Mouse (Mus musculus): ENCODE measurements around the gene Hsf5. TPM values are rescaled to one million over a fixed set of nuclear protein-coding genes. Genes with fewer than 3 reads are reported as not detected.

Gene Hsf5
- polyA plus RNA-seq (2021): 0.04 TPM

DNA sequence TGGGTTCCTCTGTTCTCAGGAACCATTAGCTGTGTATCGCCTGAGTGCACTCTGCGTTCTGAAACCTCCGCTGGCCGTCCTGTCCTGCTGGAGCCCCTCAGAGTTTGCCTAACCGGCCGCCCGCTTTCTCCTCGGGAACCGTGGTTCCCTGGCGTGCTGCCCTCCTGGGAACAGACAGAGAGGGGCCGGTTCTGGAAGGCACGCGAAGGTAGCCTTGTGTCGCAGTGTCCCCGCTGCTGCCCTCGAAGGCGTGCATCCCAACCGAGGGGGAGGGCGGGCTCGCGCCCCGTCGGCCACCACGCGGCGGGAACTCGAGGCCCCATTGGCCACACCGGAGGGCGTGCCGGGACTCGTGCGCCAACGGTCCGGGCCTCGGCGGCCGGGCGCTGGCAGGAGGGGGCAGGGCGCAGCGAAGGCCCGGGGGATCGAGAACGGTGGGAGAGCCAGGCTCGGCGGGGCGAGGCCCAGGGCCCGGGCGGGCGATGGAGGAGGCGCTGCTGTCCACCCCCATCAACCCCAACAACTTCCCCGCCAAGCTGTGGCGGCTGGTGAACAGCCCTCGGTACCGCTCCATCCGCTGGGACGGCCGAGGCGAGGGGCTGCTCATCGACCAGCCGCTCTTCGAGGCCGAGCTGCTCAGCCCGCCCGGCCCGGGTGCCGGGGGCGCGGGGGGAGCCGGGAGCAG lies at the start of gene Hsf5:
Gene Hsf5, plus strand, starts transcription at position 375 of the 685 bp plus-strand sequence.
- ATAC-seq (no peak), DNase-seq (ENCODE audit: low read depth, low spot score) (no peak)
- no peak for TF ChIP-seq CTCF (IDR thresholded peaks at IDR 0.05)
- ChIA-PET POLR2A (no interaction called here), CTCF (interaction anchor here (1.3 kb wide), 1 partner anchor 16 kb away, joined by 3 read pairs; no protein-coding TSS in a partner anchor)
- in situ Hi-C loops (cut with MboI; ENCODE audit: low pct_unique_long_range_greater_than_20kb): no loop called here
- H3K27me3 ChIP-seq: no peaks in the 10 kb centered on the region

- POLR2A ChIA-PET: no interaction called here
- in situ Hi-C loops (cut with MboI; ENCODE audit: low pct_unique_long_range_greater_than_20kb): no loop called here
- DNase-seq (ENCODE audit: low read depth, low spot score): no peak
- TF ChIP-seq CTCF (IDR thresholded peaks at IDR 0.05): no peak
- ATAC-seq: no peak
- CTCF ChIA-PET: no interaction called here
- no peaks in the 10 kb centered on the region for H3K27me3 ChIP-seq
These were observed 48.6 kb upstream of the Hsf5 start, which contains the start of gene Sept4 for GRCm38 (mm10) chr11:87568255-87568953. Sept4 (plus strand) TSS chr11:87568903.

DNA sequence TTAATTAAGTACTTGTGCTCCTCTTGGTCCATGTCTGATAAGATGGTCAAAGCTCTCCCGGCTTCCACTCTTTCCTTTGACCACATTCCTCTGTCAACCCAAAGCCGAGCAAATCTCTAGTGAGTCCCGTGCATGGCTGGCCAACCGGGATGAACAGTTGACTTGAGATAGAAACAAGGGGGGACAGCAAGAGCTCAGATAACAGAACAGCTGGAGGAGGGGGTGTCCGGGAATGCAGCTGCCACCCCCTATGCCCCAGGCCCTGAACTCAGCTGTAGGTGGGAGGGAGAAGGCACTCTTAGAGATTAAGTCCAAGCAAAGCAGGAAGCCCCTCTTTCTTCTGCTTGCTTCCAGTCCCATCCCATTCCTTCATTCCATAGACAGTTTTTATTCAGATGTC lies 46.2 kb upstream of the Hsf5 start:
- in situ Hi-C loops (cut with MboI; ENCODE audit: low pct_unique_long_range_greater_than_20kb): no loop called here
- ATAC-seq: peak; percentile 7
- H3K27me3 ChIP-seq: no peaks in the 10 kb centered on the region
- no peak for TF ChIP-seq CTCF (IDR thresholded peaks at IDR 0.05)
- POLR2A ChIA-PET: interaction anchor here (1.4 kb wide), 2 partner anchors 8 to 9 kb away, joined by 4 to 6 read pairs; no protein-coding TSS in a partner anchor
- CTCF ChIA-PET: interaction anchor here (1.0 to 2.5 kb wide), 3 partner anchors 9 to 19 kb away, joined by 4 to 10 read pairs (median 7); no protein-coding TSS in a partner anchor
- DNase-seq (ENCODE audit: low read depth, low spot score): no peak

GRCm38 (mm10) chr11:87571361-87571950 lies 45.5 kb upstream of the Hsf5 start:
- CTCF ChIA-PET: interaction anchor here (1.0 to 2.5 kb wide), 3 partner anchors 10 to 18 kb away, joined by 4 to 10 read pairs (median 7); no protein-coding TSS in a partner anchor
- H3K27me3 ChIP-seq: no peaks in the 10 kb centered on the region
- POLR2A ChIA-PET: interaction anchor here (1.4 kb wide), 2 partner anchors 7 to 10 kb away, joined by 4 to 6 read pairs; no protein-coding TSS in a partner anchor
- no peak for TF ChIP-seq CTCF (IDR thresholded peaks at IDR 0.05)
- in situ Hi-C loops (cut with MboI; ENCODE audit: low pct_unique_long_range_greater_than_20kb): no loop called here
- ATAC-seq (no peak), DNase-seq (ENCODE audit: low read depth, low spot score) (no peak)

GRCm38 (mm10) chr11:87573751-87574150 lies 43.2 kb upstream of the Hsf5 start:
- ChIA-PET POLR2A (no interaction called here), CTCF (interaction anchor here (0.9 to 2.3 kb wide), 2 partner anchors 12 to 20 kb away, joined by 3 to 9 read pairs; no protein-coding TSS in a partner anchor)
- in situ Hi-C loops (cut with MboI; ENCODE audit: low pct_unique_long_range_greater_than_20kb): no loop called here
- TF ChIP-seq CTCF (IDR thresholded peaks at IDR 0.05): no peak
- ATAC-seq: no peak
- no peak for DNase-seq (ENCODE audit: low read depth, low spot score)
- no peaks in the 10 kb centered on the region for H3K27me3 ChIP-seq

DNA sequence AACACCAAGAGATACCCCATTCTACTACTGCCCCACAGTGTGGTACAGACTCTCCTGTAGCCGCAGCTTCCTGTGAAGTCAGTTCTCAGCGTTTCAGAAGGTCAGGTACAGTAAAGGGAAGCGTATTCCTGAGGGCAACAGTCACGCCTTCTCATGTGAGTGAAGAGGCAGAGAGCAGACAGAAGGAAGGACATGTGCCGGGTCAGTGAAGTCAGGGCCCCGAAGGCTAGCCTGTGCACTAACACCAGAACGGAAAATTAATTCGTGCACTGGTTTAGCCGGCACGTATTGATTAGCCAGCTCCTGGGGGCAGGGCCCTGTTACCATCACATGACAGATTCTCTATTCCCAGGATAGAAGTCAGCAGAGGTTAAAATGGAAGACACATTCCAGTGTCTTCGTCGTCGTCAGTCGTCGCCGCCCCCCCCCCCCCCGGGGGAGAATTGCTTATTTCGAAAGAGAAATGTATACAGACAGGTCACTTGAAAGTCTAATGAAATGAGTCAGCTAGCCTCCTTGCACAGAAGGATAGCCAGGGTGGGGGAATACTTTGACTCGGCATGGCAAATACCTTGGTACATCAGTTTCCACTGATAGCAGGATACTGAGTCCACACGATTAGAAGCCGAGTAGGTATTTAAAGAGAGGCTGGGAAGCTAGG lies 42.3 kb upstream of the Hsf5 start:
- CTCF ChIA-PET: interaction anchor here (1.2 to 2.3 kb wide), 2 partner anchors 9 to 13 kb away, joined by 4 to 9 read pairs; partner anchors contain the start of gene Gm11492
- ATAC-seq (no peak), DNase-seq (ENCODE audit: low read depth, low spot score) (no peak)
- no peaks in the 10 kb centered on the region for H3K27me3 ChIP-seq
- POLR2A ChIA-PET: no interaction called here
- in situ Hi-C loops (cut with MboI; ENCODE audit: low pct_unique_long_range_greater_than_20kb): no loop called here
- TF ChIP-seq CTCF (IDR thresholded peaks at IDR 0.05): no peak

- peak; percentile 78 for ATAC-seq
- H3K27me3 ChIP-seq: no peaks in the 10 kb centered on the region
- no peak for TF ChIP-seq CTCF (IDR thresholded peaks at IDR 0.05)
- DNase-seq (ENCODE audit: low read depth, low spot score): peak; percentile 84
- ChIA-PET CTCF (interaction anchor here (1.1 to 1.8 kb wide), 6 partner anchors 11 to 148 kb away, joined by 3 to 7 read pairs (median 4); partner anchors contain the start of gene Gm11492), POLR2A (interaction anchor here (0.6 to 5.7 kb wide), 8 partner anchors 7 to 310 kb away, joined by 3 to 42 read pairs (median 4); partner anchors contain the start of gene Mtmr4)
- in situ Hi-C loops (cut with MboI; ENCODE audit: low pct_unique_long_range_greater_than_20kb): no loop called here
These were observed 39.2 kb upstream of the Hsf5 start for GRCm38 (mm10) chr11:87577601-87578248.

- no peak for TF ChIP-seq CTCF (IDR thresholded peaks at IDR 0.05)
- CTCF ChIA-PET: interaction anchor here (0.9 to 1.8 kb wide), 6 partner anchors 9 to 149 kb away, joined by 3 to 7 read pairs (median 4); no protein-coding TSS in a partner anchor
- ATAC-seq (peak; percentile 65), DNase-seq (ENCODE audit: low read depth, low spot score) (no peak)
- no peaks in the 10 kb centered on the region for H3K27me3 ChIP-seq
- in situ Hi-C loops (cut with MboI; ENCODE audit: low pct_unique_long_range_greater_than_20kb): no loop called here
- POLR2A ChIA-PET: interaction anchor here (0.6 to 5.7 kb wide), 8 partner anchors 8 to 311 kb away, joined by 3 to 42 read pairs (median 5); partner anchors contain the start of gene Mtmr4
These were observed 38.6 kb upstream of the Hsf5 start for GRCm38 (mm10) chr11:87578249-87578962.
